Mouse (Mus musculus): ENCODE results near the gene Tlr5.

- TF ChIP-seq CTCF (conservative IDR thresholded peaks at IDR 0.05 in 1 of 2, IDR thresholded peaks at IDR 0.05 in 1 of 2; ENCODE audit: low read depth in 2 of 2, low read length in 2 of 2) (peak in 1 of 2 experiments; percentile 60; a peak in 2 of 4 replicates), NELFE (IDR thresholded peaks at IDR 0.05; ENCODE audit: low read depth, low read length) (no peak), EP300 (IDR thresholded peaks at IDR 0.05; ENCODE audit: low read length) (no peak), POLR2A (IDR thresholded peaks at IDR 0.05; ENCODE audit: low read depth, low read length) (no peak), MYC (IDR thresholded peaks at IDR 0.05; ENCODE audit: low read depth, low read length) (no peak), USF1 (IDR thresholded peaks at IDR 0.05; ENCODE audit: low read depth, low read length) (no peak), E2F4 (IDR thresholded peaks at IDR 0.05; ENCODE audit: insufficient replicate concordance, low read depth, low read length) (no peak), ELF1 (IDR thresholded peaks at IDR 0.05; ENCODE audit: low read depth, low read length) (no peak), ZKSCAN1 (IDR thresholded peaks at IDR 0.05; ENCODE audit: borderline replicate concordance, low read depth, low read length) (no peak), IRF4 (IDR thresholded peaks at IDR 0.05; ENCODE audit: low read depth, low read length) (no peak), ZMIZ1 (IDR thresholded peaks at IDR 0.05; ENCODE audit: low read depth, low read length) (no peak), JUND (conservative IDR thresholded peaks at IDR 0.05; ENCODE audit: low read depth, low read length) (no peak)
Measured at GRCm38 (mm10) chr1:182974826-182975225, 20.2 kb downstream of the Tlr5 start.

Measured in CH12.LX (cell line).